Mouse (Mus musculus) frontal cortex, adult 2 months (tissue): ENCODE results near the gene Skiv2l. TPM values are rescaled to one million over a fixed set of nuclear protein-coding genes. Genes with fewer than 3 reads are reported as not detected.

ENCODE experiments used
- DNase-seq, 2 experiments: peaks; one replicate each; pipeline ENCODE4 v3.0.0; 2022; ENCODE audit warnings: low spot score in 1 of 2; ENCODE audit errors: extremely low spot score in 1 of 2
- polyA plus RNA-seq: library from polyadenylated mRNA; depleted of rRNA; stranded (reverse); fragments of >200 nt; gene quantifications from 2 replicates; pipeline ENCODE4 v1.2.3, GENCODE M21; 2012; rRNA removed

Skiv2l gene
- polyA plus RNA-seq, 1 experiment: 77.5 TPM

- no peak for DNase-seq
Measured at GRCm38 (mm10) chr17:34795016-34795415, 55.0 kb downstream of the Skiv2l start.

Other genes starting within 250 kb of the Skiv2l start
- 127 and 145 TPM in 2 replicates for gene Rnf5, start 246.5 kb downstream of the Skiv2l start, polyA plus RNA-seq
- gene Agpat1, start 245.9 kb downstream of the Skiv2l start, polyA plus RNA-seq: 204 and 229 TPM in 2 replicates
- gene Egfl8, start 234.2 kb downstream of the Skiv2l start, polyA plus RNA-seq: 9.7 and 10.5 TPM in 2 replicates
- gene Ppt2, start 221.7 kb downstream of the Skiv2l start, polyA plus RNA-seq: 41.9 and 43.0 TPM in 2 replicates
- gene Prrt1, start 220.7 kb downstream of the Skiv2l start, polyA plus RNA-seq: 150 and 179 TPM in 2 replicates
- gene Fkbpl, start 205.4 kb downstream of the Skiv2l start, polyA plus RNA-seq: 6.7 and 7.9 TPM in 2 replicates
- 57.7 and 59.6 TPM in 2 replicates for gene Atf6b, start 203.1 kb downstream of the Skiv2l start, polyA plus RNA-seq
- 1.6 TPM in 2 replicates for gene Tnxb, start 179.7 kb downstream of the Skiv2l start, polyA plus RNA-seq
- 18.8 and 22.8 TPM in 2 replicates for gene C4b, start 106.3 kb downstream of the Skiv2l start, polyA plus RNA-seq
- 0.04 TPM in 1 of 2 replicates, not detected in the other for gene Cyp21a1, start 45.6 kb downstream of the Skiv2l start, polyA plus RNA-seq
- 71.8 and 77.6 TPM in 2 replicates for gene Stk19, start 13.3 kb downstream of the Skiv2l start, polyA plus RNA-seq
- 47.3 and 56.4 TPM in 2 replicates for gene Dxo, start 13.2 kb downstream of the Skiv2l start, polyA plus RNA-seq
- 60.8 and 66.2 TPM in 2 replicates for gene Nelfe, start 181 bp upstream of the Skiv2l start, polyA plus RNA-seq
- gene Cfb, start 12.3 kb upstream of the Skiv2l start, polyA plus RNA-seq: 0.29 and 0.44 TPM in 2 replicates
- gene Zbtb12, start 29.3 kb upstream of the Skiv2l start, polyA plus RNA-seq: 7.5 and 8.8 TPM in 2 replicates
- gene Gm20547, start 31.8 kb upstream of the Skiv2l start, polyA plus RNA-seq: 0.08 TPM in 1 of 2 replicates, not detected in the other
- gene C2, start 48.1 kb upstream of the Skiv2l start, polyA plus RNA-seq: 2.9 and 3.2 TPM in 2 replicates
- 268 and 290 TPM in 2 replicates for gene Ehmt2, start 48.3 kb upstream of the Skiv2l start, polyA plus RNA-seq
- 0.27 and 0.38 TPM in 2 replicates for gene Slc44a4, start 64.3 kb upstream of the Skiv2l start, polyA plus RNA-seq
- 48.7 and 53.6 TPM in 2 replicates for gene Neu1, start 81.0 kb upstream of the Skiv2l start, polyA plus RNA-seq
- gene Hspa1b, start 109.0 kb upstream of the Skiv2l start, polyA plus RNA-seq: 10.9 and 13.4 TPM in 2 replicates
- 0.20 TPM in 1 of 2 replicates, not detected in the other for gene Gm20481, start 119.7 kb upstream of the Skiv2l start, polyA plus RNA-seq
- 13.8 and 14.6 TPM in 2 replicates for gene Hspa1a, start 121.9 kb upstream of the Skiv2l start, polyA plus RNA-seq
- 0.40 and 0.74 TPM in 2 replicates for gene Hspa1l, start 122.5 kb upstream of the Skiv2l start, polyA plus RNA-seq
- gene Lsm2, start 131.7 kb upstream of the Skiv2l start, polyA plus RNA-seq: 43.9 and 49.7 TPM in 2 replicates
- gene Vars, start 150.8 kb upstream of the Skiv2l start, polyA plus RNA-seq: 48.2 and 55.1 TPM in 2 replicates
- 0.48 and 0.59 TPM in 2 replicates for gene Vwa7, start 166.4 kb upstream of the Skiv2l start, polyA plus RNA-seq
- gene Sapcd1, start 177.8 kb upstream of the Skiv2l start, polyA plus RNA-seq: 1.5 and 2.6 TPM in 2 replicates
- gene Msh5, start 196.5 kb upstream of the Skiv2l start, polyA plus RNA-seq: 1.5 and 2.0 TPM in 2 replicates
- gene Clic1, start 199.8 kb upstream of the Skiv2l start, polyA plus RNA-seq: 26.4 and 28.5 TPM in 2 replicates
- 40.8 and 42.8 TPM in 2 replicates for gene Ddah2, start 208.8 kb upstream of the Skiv2l start, polyA plus RNA-seq
- not detected in 2 replicates for gene Ly6g6c, start 215.2 kb upstream of the Skiv2l start, polyA plus RNA-seq
- gene Mpig6b, start 216.0 kb upstream of the Skiv2l start, polyA plus RNA-seq: 0.04 TPM in 2 replicates
- 65.5 and 71.7 TPM in 2 replicates for gene Ly6g6e, start 226.7 kb upstream of the Skiv2l start, polyA plus RNA-seq
- gene Ly6g6d, start 227.9 kb upstream of the Skiv2l start, polyA plus RNA-seq: 2.3 and 2.9 TPM in 2 replicates
- 0.10 and 0.27 TPM in 2 replicates for gene Ly6g6f, start 235.4 kb upstream of the Skiv2l start, polyA plus RNA-seq
- 144 and 159 TPM in 2 replicates for gene Abhd16a, start 239.1 kb upstream of the Skiv2l start, polyA plus RNA-seq